Mouse (Mus musculus): ENCODE results near the gene Pik3ap1. TPM values are rescaled to one million over a fixed set of nuclear protein-coding genes. Genes with fewer than 3 reads are reported as not detected.

Pik3ap1 gene
- polyA plus RNA-seq (2012; rRNA removed): 0.77 and 0.94 TPM in 2 replicates

GRCm38 (mm10) chr19:41384922-41385508 is at the start of gene Pik3ap1:
Gene Pik3ap1, minus strand, starts transcription at chr19:41385102.

DNA sequence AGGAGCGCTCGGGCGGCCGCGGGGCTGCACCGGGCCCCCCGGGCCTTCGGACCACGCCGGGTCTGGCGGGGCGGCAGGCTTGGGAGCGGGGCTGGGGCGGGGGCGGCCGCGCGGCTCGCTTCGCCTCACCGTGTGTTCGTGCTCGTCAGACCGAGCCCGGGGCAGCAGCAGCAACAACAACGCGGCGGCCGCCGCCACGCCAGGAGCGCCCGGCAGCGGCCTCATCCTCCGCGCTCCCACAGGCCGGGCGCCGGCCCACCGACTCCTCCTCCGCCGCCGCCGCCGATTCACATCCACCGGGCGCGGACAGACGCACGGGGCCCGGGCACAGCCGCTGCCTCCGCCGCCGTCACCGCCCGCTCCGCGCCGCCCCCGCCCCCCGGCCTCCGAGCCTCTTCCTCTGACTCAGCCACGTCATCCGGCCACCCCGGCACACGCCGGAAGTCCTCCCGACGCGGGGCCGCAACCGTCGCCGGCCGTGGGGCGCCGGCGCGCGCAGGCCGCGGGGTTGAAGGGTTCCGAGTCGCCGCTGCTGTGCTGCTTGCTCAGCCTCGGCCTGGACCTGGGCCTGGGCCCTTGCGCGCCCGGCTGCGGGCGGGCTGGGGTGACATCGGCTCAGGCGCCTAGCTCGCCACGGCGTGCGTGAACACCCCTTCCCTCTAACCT is 121.1 kb downstream of the Pik3ap1 start, which contains the start of gene Tm9sf3:
Gene Tm9sf3, minus strand, starts transcription at position 368 of the 666 bp plus-strand sequence.

Other genes with a start within 250 kb of the Pik3ap1 start
- 0.03 and 0.04 TPM in 2 replicates for gene Tll2, start 178.3 kb downstream of the Pik3ap1 start, polyA plus RNA-seq (2012; rRNA removed)
- 14.7 and 18.6 TPM in 2 replicates for gene Tm9sf3, start 121.1 kb downstream of the Pik3ap1 start, polyA plus RNA-seq (2012; rRNA removed)
- 0.72 and 0.81 TPM in 2 replicates for gene Lcor, start 97.5 kb upstream of the Pik3ap1 start, polyA plus RNA-seq (2012; rRNA removed)
- 0.18 and 0.22 TPM in 2 replicates for gene Gm340, start 197.3 kb upstream of the Pik3ap1 start, polyA plus RNA-seq (2012; rRNA removed)

Measured in stomach, adult 2 months (tissue).